Mouse (Mus musculus): ENCODE data around the gene Il10rb.
A peak's percentile ranks its signal among the peaks of the same experiment; 100 is the strongest.

The Il10rb gene

DNA sequence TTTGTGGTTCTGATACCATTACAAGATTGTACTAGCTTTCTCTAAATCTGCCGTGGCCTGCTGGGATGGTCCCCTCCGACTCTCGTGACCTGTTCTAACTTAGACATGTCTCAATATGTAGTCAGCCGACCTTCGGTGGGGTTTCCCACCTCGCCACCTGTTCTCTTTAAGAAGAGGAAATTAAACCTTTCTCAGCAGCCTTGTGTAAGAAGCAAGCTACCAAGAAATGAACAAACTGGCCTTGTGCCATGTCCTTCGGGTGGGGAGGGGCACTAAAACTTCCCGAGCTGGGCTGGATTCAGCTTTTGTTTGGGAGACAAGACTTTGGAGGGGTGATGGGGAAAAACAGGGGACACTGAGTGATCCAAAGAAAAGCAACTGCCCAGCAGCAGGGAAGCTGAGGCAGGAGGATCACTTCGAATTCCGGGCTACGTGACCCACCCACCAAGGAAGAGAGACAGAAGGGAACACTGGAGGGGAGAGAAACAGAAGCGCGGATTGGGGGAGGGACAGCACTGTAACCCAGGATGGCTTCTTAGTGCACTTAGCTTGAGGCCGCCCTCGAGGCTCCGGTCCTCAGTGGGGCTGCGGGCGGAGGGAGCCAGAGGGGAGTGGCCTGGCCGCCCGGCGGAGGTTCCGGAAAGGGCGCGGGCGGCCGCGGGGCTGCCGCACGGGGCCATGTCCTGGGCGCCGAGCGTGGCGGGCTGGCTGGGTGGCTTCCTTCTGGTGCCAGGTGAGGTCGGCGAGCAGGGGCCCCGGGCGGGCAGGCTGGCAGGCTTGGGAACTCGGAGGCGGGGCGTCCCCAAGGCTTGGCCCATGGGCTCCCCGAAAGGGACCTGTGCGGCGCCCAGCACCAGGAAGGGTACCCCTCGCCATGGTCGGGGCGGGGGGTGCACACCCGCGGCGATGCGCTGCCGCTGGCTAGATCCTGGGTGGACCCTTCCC is at the start of gene Il10rb:
Gene Il10rb, plus strand, starts transcription at position 525 of the 945 bp plus-strand sequence.
- peak; percentile 82 for DNase-seq (ENCODE audit: low spot score)

- no peak for DNase-seq (ENCODE audit: low spot score)
Measured at GRCm38 (mm10) chr16:91356760-91357525, 49.0 kb upstream of the Il10rb start.

GRCm38 (mm10) chr16:91357526-91357900 is 48.5 kb upstream of the Il10rb start:
- peak; percentile 30 for DNase-seq (ENCODE audit: low spot score)

GRCm38 (mm10) chr16:91358555-91358954 is 47.4 kb upstream of the Il10rb start:
- no peak for DNase-seq (ENCODE audit: low spot score)

DNA sequence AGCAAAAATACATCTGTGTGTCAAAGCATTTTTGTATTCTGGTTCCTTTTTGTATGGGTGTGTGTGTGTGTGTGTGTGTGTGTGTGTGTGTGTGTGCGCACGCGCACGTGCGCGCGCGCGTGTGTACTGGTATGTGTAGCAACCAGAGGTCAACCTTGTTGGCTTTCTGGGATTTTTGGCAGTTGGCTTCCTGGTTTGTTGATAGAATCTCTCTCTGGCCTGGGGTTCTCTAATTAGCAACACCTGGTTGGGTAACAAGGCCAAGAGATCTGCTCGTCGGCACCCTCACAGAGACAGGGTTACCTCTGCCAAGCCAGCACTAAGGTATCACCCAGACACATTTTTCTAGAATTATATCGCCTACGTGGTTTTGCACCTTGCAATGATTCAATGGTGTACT is 46.4 kb upstream of the Il10rb start:
- no peak for DNase-seq (ENCODE audit: low spot score)

DNA sequence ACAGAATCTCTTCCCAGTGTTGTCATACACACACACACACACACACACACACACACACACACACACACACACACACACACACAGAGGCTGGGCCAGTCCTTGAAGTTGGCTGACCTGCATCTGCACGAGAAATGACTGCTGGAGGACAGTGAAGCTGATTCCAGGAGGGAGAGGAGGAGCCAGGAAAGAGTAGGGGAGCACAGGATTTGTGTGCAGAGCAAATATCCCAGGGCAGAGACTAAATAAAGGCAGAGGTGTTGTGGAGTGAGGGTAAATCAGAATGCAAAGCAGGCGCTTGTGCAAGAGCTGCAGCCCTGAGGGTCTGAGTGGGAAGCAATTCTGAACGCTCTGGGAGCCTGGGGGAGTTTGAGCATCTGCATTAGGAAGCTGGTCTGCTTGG is 45.8 kb upstream of the Il10rb start:
- no peak for DNase-seq (ENCODE audit: low spot score)

DNA sequence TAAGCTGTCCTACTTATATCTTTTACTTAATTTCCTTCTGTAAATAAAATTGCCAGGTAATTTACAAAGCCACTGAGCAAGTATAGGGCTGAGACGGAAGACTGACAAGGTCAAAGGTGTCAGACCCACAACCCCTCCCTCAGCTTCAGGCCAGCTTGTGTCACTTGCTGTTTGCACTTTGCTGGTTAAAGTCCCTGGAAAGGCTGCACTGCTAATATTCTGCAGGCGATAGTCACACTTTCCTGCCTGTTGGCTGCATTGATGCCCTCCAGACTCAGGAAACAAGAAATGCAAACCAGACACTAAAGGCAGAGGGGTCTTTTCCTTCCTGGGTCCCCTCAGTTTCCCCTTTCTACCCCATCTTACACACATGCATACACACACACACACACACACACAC is 44.0 kb upstream of the Il10rb start:
- DNase-seq (ENCODE audit: low spot score), result no peak

- peak; percentile 60 for DNase-seq (ENCODE audit: low spot score)
Measured at GRCm38 (mm10) chr16:91362616-91363272, 43.2 kb upstream of the Il10rb start.

- DNase-seq (ENCODE audit: low spot score), result no peak
Measured at GRCm38 (mm10) chr16:91363483-91363882, 42.5 kb upstream of the Il10rb start.

DNA sequence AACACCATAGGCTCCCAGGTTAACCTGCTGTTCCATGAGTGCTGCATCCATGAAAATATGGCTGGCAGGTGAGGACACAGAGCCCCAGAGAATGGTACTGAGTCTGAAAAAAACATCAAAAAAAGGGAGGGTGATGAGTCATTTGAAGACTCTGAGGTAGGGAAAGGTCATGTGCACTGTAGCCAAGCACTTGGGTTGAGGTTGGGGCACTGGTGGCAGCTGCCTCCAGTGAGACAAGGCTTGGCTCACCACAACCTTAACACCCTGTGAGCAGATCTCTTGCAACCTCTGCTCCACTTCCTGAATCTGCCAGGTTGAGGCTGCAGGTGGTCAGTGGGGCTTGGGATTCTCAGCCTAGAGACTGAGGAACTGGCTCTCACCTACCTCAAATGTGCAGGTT is 39.4 kb upstream of the Il10rb start:
- no peak for DNase-seq (ENCODE audit: low spot score)

DNA sequence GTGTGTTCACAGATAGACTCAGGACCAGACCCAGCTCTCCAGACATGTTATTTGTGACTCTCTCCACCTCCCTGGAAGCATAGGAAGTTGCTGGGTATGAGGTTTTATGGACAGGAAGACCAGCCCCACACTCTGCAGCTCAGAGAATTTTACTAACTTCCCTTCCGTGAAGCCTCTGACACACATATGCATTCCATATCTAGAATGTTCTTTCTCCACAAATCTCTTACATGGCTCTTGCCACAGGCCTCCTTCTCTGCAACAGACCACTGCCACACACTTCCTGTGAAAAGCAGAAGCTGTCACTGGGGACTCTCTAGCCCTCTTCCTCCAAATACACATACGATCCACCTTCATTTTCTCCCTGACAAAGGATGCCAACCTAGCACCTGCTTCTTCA is 38.9 kb upstream of the Il10rb start:
- no peak for DNase-seq (ENCODE audit: low spot score)

DNA sequence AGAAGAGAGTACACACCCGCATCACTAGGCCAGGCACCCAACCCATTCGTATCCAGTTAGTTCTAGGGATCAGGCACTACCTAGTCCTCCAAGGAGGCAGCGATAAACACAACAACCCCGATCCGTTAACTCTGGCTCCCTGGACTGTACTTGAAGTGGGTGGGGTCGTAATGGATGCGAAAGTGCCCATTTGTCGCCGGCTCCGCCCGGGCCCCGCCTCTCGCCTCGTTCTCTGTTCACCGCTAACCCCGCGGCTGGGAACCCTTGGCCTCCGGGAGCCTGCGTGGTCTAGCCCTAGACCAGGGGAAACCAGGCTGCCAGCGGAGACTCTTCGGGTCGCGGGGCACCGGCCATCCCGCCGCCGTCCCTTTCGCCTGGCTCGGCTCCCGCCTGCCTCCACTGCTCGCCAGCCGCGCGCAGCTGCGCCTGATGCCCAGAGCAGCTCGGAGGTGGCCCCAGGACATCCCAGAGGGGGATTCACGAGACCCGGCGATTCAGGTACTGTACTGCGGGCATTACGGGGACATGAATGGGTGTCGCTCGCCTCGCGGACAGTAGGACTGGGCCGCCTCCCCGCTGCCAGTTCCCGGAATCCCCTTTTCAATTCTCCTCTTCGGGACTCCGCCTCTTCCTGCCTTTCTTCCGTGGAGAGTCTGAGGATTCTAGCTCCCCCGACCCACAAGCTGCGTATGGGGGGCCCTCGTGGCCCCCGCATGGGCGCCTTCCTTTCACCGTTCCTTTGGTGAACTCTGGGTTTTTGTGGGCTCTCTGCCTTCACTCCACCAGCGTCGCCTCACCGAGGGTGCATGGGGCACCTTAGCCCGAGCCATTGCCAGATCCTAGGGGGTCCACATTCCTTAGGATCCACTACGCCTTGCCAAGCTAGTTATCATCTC is 33.1 kb upstream of the Il10rb start, which contains the start of gene Ifnar2:
Gene Ifnar2, plus strand, starts transcription at position 207 of the 896 bp plus-strand sequence.
- DNase-seq (ENCODE audit: low spot score), result peak; percentile 84

DNA sequence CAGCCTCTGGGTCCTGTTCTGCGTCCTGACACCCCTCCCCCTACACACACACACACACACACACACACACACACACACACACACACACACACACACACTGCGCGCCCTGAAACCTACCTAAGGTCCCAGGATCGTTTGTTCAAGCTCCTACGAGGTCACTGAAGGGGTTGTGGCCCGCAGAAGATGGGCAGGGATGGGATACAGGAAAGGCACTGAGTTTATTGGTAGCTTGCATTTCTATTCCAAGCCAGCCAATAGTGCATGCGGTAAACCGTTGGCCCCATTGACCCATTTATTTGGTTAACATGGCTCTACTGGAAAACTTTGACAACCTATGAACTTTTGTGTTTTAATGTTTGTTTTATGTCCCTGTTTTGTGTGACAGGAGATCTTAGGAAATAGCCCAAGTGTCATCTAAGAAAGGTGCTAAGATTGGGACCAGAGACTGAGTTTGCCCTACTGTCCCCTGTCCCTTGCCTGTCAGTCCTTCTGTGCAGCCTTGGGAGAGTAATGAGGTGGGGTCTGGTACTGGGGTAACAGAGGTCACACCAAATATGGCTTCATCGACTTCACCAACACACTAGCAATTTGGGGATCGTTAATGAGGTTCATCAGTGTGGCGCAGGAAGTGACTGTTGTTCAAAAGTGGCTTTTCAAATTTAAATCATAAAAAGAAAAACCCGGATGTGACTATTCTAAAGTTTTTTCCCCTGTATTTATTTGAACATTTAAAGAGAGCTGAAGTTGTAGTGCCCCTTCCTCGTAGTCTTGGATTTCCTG is 32.3 kb upstream of the Il10rb start:
- no peak for DNase-seq (ENCODE audit: low spot score)

- no peak for DNase-seq (ENCODE audit: low spot score)
Measured at GRCm38 (mm10) chr16:91374253-91374634, 31.7 kb upstream of the Il10rb start.

DNA sequence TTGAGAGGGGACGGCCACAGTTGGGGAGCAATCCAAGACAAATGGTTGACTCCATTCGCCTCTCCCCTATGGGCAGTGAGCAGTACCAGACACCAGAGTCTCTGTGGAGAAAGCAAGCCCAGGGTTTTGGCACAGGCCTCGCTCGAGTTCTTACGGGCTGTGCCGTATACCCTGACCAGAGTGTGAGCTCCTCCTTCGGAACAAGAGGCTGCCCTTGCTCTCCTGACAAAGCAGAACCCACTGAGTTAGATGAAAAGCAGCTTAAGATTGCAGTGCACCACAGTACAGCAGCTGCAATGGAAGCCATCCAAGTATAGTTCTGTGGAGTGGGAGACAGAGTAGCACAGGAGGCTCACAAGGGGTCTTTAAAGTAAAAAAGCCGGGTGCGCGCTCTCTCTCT is 29.3 kb upstream of the Il10rb start:
- no peak for DNase-seq (ENCODE audit: low spot score)

DNA sequence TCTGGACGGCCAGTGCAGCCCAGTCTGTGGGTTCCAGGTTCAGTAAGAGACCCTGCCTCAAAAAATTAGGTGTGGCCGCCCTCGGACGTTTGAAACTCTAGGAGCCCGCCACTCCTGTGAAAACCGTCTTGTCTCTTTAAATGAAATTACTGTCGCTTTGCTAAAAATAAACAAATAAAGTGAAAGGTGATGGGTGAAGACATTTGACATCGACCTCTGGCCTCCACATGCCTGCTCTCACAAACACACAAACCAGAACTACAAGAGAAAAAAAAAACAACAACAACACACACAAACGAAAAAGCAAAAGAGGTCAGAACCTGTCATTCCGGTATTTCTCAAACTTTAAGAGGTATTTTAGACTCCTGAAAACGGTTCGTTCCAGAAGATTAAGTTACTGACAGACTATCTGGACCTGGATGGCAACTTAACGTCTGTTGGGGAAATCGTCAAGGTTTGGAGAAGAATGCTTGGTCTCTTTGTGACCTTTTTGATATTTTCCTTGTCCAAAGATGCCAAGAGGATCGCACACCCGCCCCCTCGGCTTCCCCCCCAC is 27.5 kb upstream of the Il10rb start:
- DNase-seq (ENCODE audit: low spot score), result no peak

GRCm38 (mm10) chr16:91378991-91379390 is 27.0 kb upstream of the Il10rb start:
- DNase-seq (ENCODE audit: low spot score), result no peak

DNA sequence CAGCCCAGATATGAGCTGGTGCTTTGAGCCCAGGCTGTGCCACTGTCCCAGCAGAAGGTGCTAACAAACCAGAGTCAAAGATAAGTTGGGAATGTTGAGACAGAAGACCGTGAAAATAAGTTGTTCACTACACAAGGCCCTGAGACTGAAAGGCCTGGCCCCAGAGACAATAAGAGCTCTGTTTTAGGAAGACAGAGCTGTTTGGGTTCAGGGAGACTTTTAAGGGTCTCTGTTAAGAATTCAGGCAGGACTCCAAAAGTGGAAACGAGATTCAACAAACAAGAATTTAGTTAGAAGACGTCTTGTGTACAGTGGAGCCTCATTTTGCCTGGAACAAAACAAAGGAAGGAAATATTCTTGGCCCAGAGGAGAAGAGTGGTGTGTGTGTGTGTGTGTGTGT is 26.6 kb upstream of the Il10rb start:
- no peak for DNase-seq (ENCODE audit: low spot score)

GRCm38 (mm10) chr16:91380151-91380550 is 25.8 kb upstream of the Il10rb start:
- no peak for DNase-seq (ENCODE audit: low spot score)

DNA sequence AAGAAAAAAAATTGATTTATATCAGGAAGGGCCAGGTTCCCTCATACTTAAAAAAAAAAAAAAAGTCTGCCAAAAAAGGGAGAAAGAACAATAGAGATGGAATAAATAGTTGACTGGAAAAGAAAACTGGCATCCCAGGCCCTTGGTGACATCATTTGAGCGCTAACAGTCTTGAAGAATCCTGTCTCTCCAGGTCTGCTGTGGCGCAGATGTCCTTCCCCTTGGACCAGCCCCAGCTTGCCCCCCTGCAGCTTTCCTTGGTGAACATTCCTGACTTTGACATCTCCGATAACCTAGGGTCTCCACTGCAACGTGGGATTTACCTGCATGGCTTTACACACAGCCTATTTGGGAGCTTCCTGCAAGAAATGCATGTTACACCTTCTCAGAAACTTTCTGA is 24.4 kb upstream of the Il10rb start:
- DNase-seq (ENCODE audit: low spot score), result no peak
